In the genomic region with DNA sequence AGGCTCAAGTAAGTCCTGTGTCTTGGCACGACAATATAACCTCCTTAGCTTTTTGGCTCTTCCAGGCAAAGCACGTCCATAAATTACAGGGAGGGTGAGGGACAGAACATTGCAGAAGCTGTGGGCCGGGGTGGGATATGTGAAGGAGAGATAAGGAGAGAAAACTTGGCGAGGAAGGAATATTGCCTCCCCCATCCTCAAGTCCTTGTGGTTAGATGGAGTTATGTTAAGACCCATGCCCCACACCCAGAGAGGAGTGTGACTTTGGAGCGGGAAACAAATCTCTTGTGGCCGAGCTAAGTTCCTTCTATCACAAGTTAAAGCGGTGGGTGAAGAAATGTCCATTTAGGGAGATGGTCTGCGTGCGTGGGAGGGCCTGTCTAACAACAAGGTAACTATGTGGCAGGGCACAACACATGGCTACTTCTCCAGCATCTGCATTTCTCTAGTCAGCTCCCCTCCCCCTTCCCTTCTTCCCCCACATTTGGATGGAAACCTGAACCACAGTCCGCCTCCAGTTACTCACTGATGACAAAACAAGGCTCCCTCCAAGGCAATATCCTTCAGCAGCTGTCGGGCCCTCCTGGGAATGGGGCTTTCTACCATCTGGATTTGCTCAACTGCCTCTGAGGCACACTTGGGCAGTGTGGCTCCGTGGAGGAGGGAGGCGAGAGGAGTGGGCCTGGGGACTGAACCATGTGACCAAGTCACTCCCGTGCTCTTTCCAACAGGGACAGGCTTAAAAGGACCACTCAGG, we compare ENCODE assay signal across 8 mouse cellular contexts. TPM values are rescaled to one million over a fixed set of nuclear protein-coding genes. Genes with fewer than 3 reads are reported as not detected.
DNase-seq lines count a peak whose midpoint lies in the region; ATAC-seq and TF ChIP-seq lines count a peak whose summit lies in the region.

No protein-coding gene starts in this region.

- TF ChIP-seq CTCF in lung, adult 2 months (IDR thresholded peaks at IDR 0.05; ENCODE audit: insufficient read depth, low read length) = no peak
- TF ChIP-seq CTCF in intestine, postnatal 0 days (IDR thresholded peaks at IDR 0.05; ENCODE audit: low read depth) = no peak

- no peak overlapping the region for H3K9ac ChIP-seq in intestine, postnatal 0 days (ENCODE audit: low read depth, low read length)

- no peaks in the 10 kb centered on the region for H3K27me3 ChIP-seq in intestine, postnatal 0 days (replicated peaks; ENCODE audit: control insufficient read depth, insufficient read depth, low read length)

- no peak overlapping the region for H3K4me2 ChIP-seq in intestine, postnatal 0 days (replicated peaks; ENCODE audit: low read depth)

- no peak for ATAC-seq in intestine, postnatal 0 days
- no peak for ATAC-seq in erythroid progenitor cell, adult 5-6 weeks (replicated peaks; ENCODE audit: low FRiP score, poor library complexity, severe bottlenecking)

- H3K36me3 ChIP-seq in intestine, postnatal 0 days (ENCODE audit: control insufficient read depth, insufficient read depth) = no peaks in the 10 kb centered on the region

- DNase-seq in lung, adult 18-20 months = peak; percentile 54
- DNase-seq in lung, adult 2 months = no peak
- peak; percentile 70 to 74 for DNase-seq in gastrocnemius, adult 8-10 months (ENCODE audit: low spot score in 2 of 2)
- DNase-seq in ovary, postnatal 36 days (ENCODE audit: low spot score) = peak; percentile 31
- DNase-seq in cerebellum, adult 9-11 months = no peak
- no peak for DNase-seq in natural killer cell, adult 2 months (ENCODE audit: low spot score in 2 of 2)

- no peaks in the 10 kb centered on the region for H3K9me3 ChIP-seq in intestine, postnatal 0 days (ENCODE audit: control insufficient read depth)

- H3K27ac ChIP-seq in intestine, postnatal 0 days (ENCODE audit: low read depth, low read length) = peak overlapping the region; percentile 30; the same call in 1 of the 2 replicates

- H3K4me1 ChIP-seq in lung, adult 2 months (ENCODE audit: control insufficient read depth, insufficient read depth, low read length) = no peaks in the 10 kb centered on the region; the same call in none of the 2 replicates
- no peaks in the 10 kb centered on the region; the same call in 1 of the 2 replicates for H3K4me1 ChIP-seq in intestine, postnatal 0 days (replicated peaks; ENCODE audit: control insufficient read depth, insufficient read depth, low read length)

- 58% methylated on average over 14 of the region's 14 CpGs for WGBS in lung, adult 2 months
- 53% methylated on average over 14 of the region's 14 CpGs for WGBS in intestine, postnatal 0 days

- TF ChIP-seq POLR2A in lung, adult 2 months (IDR thresholded peaks at IDR 0.05; ENCODE audit: borderline replicate concordance, extremely low read depth, low read depth, low read length) = no peak

- H3K4me3 ChIP-seq in lung, adult 2 months (replicated peaks; ENCODE audit: extremely low read depth, low read depth, low read length) = no peak overlapping the region
- no peak overlapping the region for H3K4me3 ChIP-seq in intestine, postnatal 0 days (ENCODE audit: low read depth, low read length)

RNA-seq across cellular contexts. Expression of a gene that starts 56.7 kb away (rescaled TPM):
- polyA plus RNA-seq in lung, adult 2 months (2012; rRNA removed) = 17.6 and 23.2 TPM in 2 replicates
- under 1 TPM in 1 of 4 experiments, not detected in 3; 0.34 TPM for total RNA-seq in gastrocnemius, adult 8-10 months (2022)
- polyA plus RNA-seq in intestine, postnatal 0 days (2015; fragmentation: Nextera tagmentation; extraction: Ambion mirVana) = 23.7 and 25.2 TPM in 2 replicates
- total RNA-seq in erythroid progenitor cell, adult 5-6 weeks (2015; ENCODE audit: low replicate concordance) = not detected in 2 replicates
- not detected in 2 replicates for total RNA-seq in erythroid progenitor cell, adult 5-6 weeks (2017; ENCODE audit: low replicate concordance)

Comparison
In these comparisons a context has a peak if more than half of its experiments do, and no peak if none do; other contexts are left out.
1. DNase-seq: peak in lung, adult 18-20 months (2 of 2), gastrocnemius, adult 8-10 months (2 of 2) and ovary, postnatal 36 days (single experiment); none in lung, adult 2 months (single experiment), cerebellum, adult 9-11 months (single experiment) and natural killer cell, adult 2 months (0 of 2).